Mouse (Mus musculus) G1E (cell line): ENCODE results near the gene Nek8. TPM values are rescaled to one million over a fixed set of nuclear protein-coding genes. Genes with fewer than 3 reads are reported as not detected.
A peak's percentile ranks its signal among the peaks of the same experiment; 100 is the strongest.

Experiments used
- ATAC-seq: 2 replicates; pipeline ENCODE4 v1.8.0; 2016; ENCODE audit warnings: mild to moderate bottlenecking; ENCODE audit not compliant: insufficient number of reproducible peaks, poor library complexity, low FRiP score, severe bottlenecking; ENCODE audit errors: extremely low read depth
- DNase-seq: peaks from one replicate; pipeline ENCODE4 v3.0.0; 2012; ENCODE audit warnings: low spot score
- H3K27me3 ChIP-seq: 2 replicates; pipeline ENCODE4 v1.6.1; 2012; ENCODE audit warnings: mild to moderate bottlenecking, low read length, inconsistent platforms; ENCODE audit not compliant: insufficient read depth
- H3K36me3 ChIP-seq: replicated peaks from 2 replicates; pipeline ENCODE3; 2012; ENCODE audit warnings: mild to moderate bottlenecking, inconsistent platforms
- H3K4me1 ChIP-seq: 2 replicates; pipeline ENCODE4 v1.6.1; 2012; ENCODE audit warnings: low read depth, low read length, inconsistent platforms, mixed read lengths; ENCODE audit not compliant: insufficient read depth
- H3K4me3 ChIP-seq: 2 replicates; pipeline ENCODE4 v1.5.1; 2012; ENCODE audit warnings: low read depth, mild to moderate bottlenecking, inconsistent platforms, low read length, moderate library complexity, mixed read lengths
- H3K9me3 ChIP-seq: replicated peaks from 2 replicates; pipeline ENCODE4 v1.6.1; 2012; ENCODE audit warnings: inconsistent platforms
- CTCF ChIP-seq: IDR thresholded peaks from 2 replicates; pipeline ENCODE4 v1.5.1; 2012; ENCODE audit warnings: low read depth, low read length, inconsistent platforms, mixed read lengths
- GATA1 ChIP-seq: IDR thresholded peaks from 2 replicates; pipeline ENCODE4 v1.6.1; 2012; ENCODE audit warnings: borderline replicate concordance, low read length, inconsistent platforms, mixed read lengths
- GATA2 ChIP-seq: IDR thresholded peaks from 2 replicates; pipeline ENCODE4 v1.6.1; 2012; ENCODE audit warnings: low read depth, low read length, inconsistent platforms, borderline replicate concordance
- POLR2AphosphoS5 ChIP-seq: IDR thresholded peaks from 2 replicates; pipeline ENCODE4 v1.6.1; 2012; ENCODE audit warnings: low read depth, low read length, inconsistent platforms; ENCODE audit not compliant: insufficient replicate concordance
- TAL1 ChIP-seq: conservative IDR thresholded peaks from 2 replicates; pipeline ENCODE4 v1.6.1; 2012; ENCODE audit warnings: low read depth, low read length, inconsistent platforms, mixed read lengths
- polyA plus RNA-seq: library from polyadenylated mRNA; stranded (reverse); fragments of >175 nt; gene quantifications from 2 replicates; pipeline ENCODE4 v1.2.3, GENCODE M21; 2012
- total RNA-seq, 2 experiments: library from RNA; stranded (forward) in 1 of 2; stranded (reverse) in 1 of 2; fragments of 200-1000 nt in 1 of 2; fragments of >200 nt in 1 of 2; fragmentation: Nextera tagmentation in 1 of 2; gene quantifications; 2 replicates each; pipeline ENCODE4 v1.2.3; 2014 to 2017

Gene Nek8
- total and polyA plus RNA-seq, 3 experiments, result 7.8 to 14.8 (median 8.5) TPM

DNA sequence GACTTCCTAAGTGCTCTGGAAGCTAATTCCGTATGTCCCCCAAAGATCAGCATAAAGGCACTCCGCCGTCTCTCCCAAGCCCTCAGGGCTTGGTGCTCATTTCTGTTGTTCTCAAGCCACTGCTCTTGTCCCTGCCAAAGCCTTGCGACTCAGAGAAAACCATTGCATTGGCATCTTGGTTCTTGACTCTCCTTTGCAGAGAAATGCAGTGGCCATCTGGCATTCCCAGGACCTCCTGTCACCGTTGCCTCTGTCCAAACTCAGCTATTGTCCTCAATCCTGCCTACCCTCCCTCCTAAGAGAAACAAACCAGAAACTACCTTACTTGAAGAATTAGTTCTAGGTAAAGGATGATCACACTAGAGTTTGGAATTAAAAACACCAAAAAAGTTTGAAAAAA is 20.8 kb downstream of the Nek8 start:
- Histone ChIP-seq H3K9me3 (no peaks in the 10 kb centered on the region), H3K4me1 (peaks cover 50% of the 10 kb centered on the region), H3K27me3 (no peaks in the 10 kb centered on the region), H3K36me3 (peaks cover 96% of the 10 kb centered on the region), H3K4me3 (no peak overlapping the region)
- no peak for DNase-seq
- no peak for ATAC-seq
- TF ChIP-seq POLR2AphosphoS5 (no peak), GATA2 (no peak), TAL1 (no peak), CTCF (no peak), GATA1 (no peak)

DNA sequence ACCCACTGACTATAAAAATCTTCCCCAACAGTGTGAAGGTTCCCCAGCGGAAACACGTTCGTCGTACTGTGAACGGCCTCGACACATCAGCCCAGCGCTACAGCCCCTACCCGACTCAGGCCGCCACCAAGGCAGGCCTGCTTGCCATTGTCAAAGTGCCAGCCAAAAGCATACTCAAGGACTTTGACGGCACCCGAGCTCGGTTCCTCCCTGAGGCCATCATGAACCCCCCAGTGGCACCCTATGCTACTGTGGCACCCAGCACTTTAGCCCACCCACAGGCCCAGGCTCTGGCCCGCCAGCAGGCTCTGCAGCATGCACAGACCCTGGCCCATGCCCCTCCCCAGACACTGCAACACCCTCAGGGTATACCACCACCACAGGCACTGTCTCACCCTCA is 22.7 kb downstream of the Nek8 start:
- no peak overlapping the region for H3K4me3 ChIP-seq
- ATAC-seq, result no peak
- H3K36me3 ChIP-seq, result peaks cover 94% of the 10 kb centered on the region
- no peak for DNase-seq
- no peaks in the 10 kb centered on the region for H3K9me3 ChIP-seq
- TF ChIP-seq GATA1, result no peak
- peaks cover 31% of the 10 kb centered on the region for H3K4me1 ChIP-seq
- H3K27me3 ChIP-seq, result no peaks in the 10 kb centered on the region

DNA sequence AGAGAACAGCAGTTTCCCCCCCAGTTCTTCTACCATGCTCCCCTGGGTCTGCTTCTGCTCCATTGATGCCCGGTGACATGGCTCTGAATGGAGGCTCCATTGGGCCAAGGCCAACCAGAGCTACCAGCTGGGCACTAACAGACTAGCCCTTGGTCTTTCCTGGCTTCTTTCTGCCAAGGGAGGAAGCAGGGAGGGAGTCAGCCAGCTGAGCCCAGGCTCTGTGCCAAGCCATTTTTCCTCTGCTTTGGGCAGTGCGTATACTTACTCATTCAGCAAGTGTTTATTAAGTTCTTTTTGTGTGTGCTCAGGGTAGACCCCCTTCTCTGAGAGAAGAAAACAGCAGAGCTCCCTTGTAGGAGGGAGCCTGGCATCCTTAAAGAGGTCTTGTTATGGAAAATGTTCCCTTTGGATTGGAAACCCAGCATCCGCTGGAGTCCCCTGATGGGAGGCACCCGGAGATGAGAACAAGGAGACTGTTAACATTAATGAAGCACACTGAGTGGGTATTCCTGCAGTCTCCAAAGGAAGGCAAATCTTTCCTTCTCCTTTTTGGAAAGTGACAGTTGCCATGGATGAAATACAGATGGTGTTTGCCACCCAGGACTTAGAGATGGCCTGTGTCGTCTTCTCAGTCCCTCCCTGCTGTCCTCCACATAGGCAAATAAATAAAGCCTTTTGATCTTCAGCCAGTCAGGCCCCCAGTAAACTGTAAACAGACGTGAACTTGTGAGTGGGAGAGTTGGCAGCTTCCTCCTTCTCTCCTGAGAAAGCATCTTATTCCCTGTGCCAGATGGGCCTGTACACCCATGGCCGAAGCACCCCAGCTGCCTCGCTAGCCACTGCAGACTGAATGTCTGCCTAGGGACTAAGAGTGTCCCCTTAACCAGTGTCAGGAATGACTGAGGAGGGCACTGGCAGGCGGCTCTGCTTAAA is 23.9 kb downstream of the Nek8 start:
- no peak for ATAC-seq
- peaks cover 92% of the 10 kb centered on the region for H3K36me3 ChIP-seq

DNA sequence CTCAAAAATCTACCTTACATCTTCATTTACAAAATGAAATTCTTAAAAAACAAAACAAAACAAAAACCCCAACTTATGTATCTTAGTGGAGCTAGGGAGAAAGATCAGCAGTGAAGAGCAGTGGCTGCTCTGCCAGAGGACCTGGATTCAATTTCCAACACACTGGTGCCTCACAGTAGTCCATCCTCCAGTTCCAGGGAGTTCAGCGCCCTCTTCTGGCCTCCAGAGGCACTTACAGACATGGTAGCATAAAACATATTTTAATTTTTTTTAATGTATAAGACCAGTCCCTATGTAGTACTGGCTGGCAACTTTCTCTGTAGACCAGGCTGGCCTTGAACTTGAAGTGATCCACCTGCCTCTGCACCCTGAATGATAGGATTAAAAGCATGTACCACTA is 25.3 kb downstream of the Nek8 start:
- ATAC-seq (no peak), DNase-seq (no peak)
- no peak overlapping the region for H3K4me3 ChIP-seq
- H3K27me3 ChIP-seq, result no peaks in the 10 kb centered on the region
- no peaks in the 10 kb centered on the region for H3K9me3 ChIP-seq
- peaks cover 93% of the 10 kb centered on the region for H3K36me3 ChIP-seq
- peaks cover 17% of the 10 kb centered on the region for H3K4me1 ChIP-seq
- peak; percentile 68 for TF ChIP-seq CTCF
- no peak for TF ChIP-seq TAL1

More for the DNA sequence above, 23.9 kb downstream of the Nek8 start:
- no peak for TF ChIP-seq GATA2
- TF ChIP-seq POLR2AphosphoS5, result no peak
- TF ChIP-seq TAL1, result no peak
- TF ChIP-seq GATA1, result no peak
- TF ChIP-seq CTCF, result no peak
- no peaks in the 10 kb centered on the region for H3K9me3 ChIP-seq
- no peak overlapping the region for H3K4me3 ChIP-seq
- H3K27me3 ChIP-seq, result no peaks in the 10 kb centered on the region
- DNase-seq, result no peak
- peaks cover 22% of the 10 kb centered on the region for H3K4me1 ChIP-seq

DNA sequence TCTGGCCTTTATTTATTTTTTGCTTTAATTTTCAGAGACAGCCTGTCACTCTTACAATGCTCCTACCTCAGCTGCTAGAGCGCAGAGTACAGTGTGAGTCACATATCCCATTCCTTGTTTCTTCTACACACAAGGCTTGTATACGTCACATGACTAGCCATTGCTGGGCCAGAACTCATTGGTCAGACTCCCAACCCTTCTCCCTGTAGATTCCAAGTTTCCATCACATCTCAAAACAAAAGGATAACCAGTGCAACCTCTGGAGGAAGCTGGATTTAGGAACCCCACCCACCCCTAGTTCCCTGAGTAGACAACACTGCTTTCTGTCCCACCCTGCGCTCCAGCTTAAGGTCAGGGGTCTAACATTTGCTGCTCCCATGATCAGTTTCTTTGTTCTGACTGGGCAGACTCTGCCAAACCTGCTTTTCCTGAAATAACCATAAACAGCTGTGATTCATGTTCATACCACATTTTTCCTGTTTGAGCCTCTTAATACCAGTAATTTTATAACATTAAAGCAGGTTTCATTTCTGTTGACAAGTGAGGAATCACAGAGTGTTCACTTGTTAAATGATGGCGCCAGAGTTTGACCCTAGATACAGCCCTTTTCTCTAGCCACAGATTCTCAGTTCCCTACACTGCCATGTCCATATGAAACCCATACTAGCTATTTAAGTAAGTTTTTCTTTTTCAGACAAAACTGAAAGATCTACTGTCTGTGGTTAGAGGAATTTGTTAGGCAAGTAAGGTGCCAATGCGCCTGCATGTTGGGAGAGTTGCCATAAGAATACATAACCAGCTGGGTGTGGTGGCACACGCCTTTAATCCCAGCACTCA is 29.6 kb downstream of the Nek8 start:
- Histone ChIP-seq H3K27me3 (no peaks in the 10 kb centered on the region), H3K9me3 (no peaks in the 10 kb centered on the region), H3K36me3 (peaks cover 89% of the 10 kb centered on the region), H3K4me3 (no peak overlapping the region), H3K4me1 (peaks cover 14% of the 10 kb centered on the region)
- ATAC-seq (no peak), DNase-seq (no peak)
- TF ChIP-seq CTCF (no peak), GATA1 (no peak), POLR2AphosphoS5 (no peak), GATA2 (no peak), TAL1 (no peak)

DNA sequence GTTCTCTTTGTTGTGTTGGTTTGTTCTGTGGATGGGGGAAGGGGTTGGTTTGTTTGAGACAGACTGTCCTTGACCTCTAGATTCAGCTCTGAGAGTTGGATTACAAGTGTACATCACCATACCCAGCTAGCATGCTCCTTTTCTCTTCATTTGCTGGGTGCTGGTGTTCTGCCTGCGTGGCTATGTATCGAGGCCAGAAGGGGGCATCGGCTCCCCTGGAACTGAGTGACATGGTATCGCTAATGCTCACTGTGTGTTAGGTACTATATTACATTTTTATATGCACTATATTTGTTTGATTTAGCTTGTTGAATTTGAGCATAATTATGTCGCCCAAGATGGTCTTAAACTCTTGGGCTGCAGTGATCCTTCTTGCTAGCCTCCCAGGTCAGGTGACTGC is 30.3 kb downstream of the Nek8 start:
- ATAC-seq (no peak), DNase-seq (no peak)
- Histone ChIP-seq H3K4me1 (peaks cover 22% of the 10 kb centered on the region), H3K36me3 (peaks cover 92% of the 10 kb centered on the region), H3K9me3 (no peaks in the 10 kb centered on the region), H3K27me3 (no peaks in the 10 kb centered on the region), H3K4me3 (no peak overlapping the region)
- no peak for TF ChIP-seq GATA1
- no peak for TF ChIP-seq CTCF
- TF ChIP-seq POLR2AphosphoS5, result no peak
- TF ChIP-seq TAL1, result no peak
- no peak for TF ChIP-seq GATA2
